ENCODE assay signal across 8 mouse cellular contexts in the genomic region with DNA sequence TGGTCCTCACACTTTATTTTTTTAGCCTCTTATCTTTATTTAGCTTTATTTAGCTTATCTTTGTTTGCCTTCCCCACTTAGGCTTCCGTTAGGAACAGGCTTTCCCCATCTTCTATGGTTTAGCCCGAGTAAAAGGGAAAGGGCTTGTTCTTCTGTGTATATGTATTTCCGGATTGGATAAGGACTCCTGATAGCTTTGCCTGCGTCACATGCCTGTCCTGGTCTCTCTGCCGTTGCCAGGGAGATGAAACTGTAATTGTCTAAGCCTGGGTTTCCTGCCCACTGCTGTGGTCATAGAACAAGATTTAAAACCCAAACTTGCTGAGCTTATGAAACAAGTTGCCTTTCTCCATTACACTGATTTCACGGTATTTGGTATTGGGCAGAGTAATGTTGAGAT. TPM values are rescaled to one million over a fixed set of nuclear protein-coding genes. Genes with fewer than 3 reads are reported as not detected.
DNase-seq lines count a peak whose midpoint lies in the region; ATAC-seq and TF ChIP-seq lines count a peak whose summit lies in the region.
"Had no signal": no experiment of that assay in that cellular context is flagged by ENCODE, and none has a peak within 500 bp of the region (broad histone marks: within the 10 kb centered on the region; RNA-seq: fewer than 3 reads in every experiment).

No protein-coding gene starts in this region.

- no peaks in the 10 kb centered on the region for H3K79me2 ChIP-seq in liver, adult 2 months (ENCODE audit: control insufficient read depth, insufficient read depth, low read length)

- no peak overlapping the region for H3K4me2 ChIP-seq in kidney, postnatal 0 days (ENCODE audit: low read length)
- no peak overlapping the region for H3K4me2 ChIP-seq in kidney, embryonic 16.5 days (replicated peaks; ENCODE audit: low read depth, low read length)

- no peak overlapping the region for H3K4me3 ChIP-seq in kidney, postnatal 0 days (replicated peaks; ENCODE audit: low read depth, low read length)
- no peak overlapping the region for H3K4me3 ChIP-seq in kidney, embryonic 16.5 days (ENCODE audit: low read length)
- H3K4me3 ChIP-seq in liver, adult 2 months (ENCODE audit: insufficient read depth, low read depth, low read length): no peak overlapping the region

- peak; percentile 60 for DNase-seq in kidney, postnatal 0 days (ENCODE audit: low spot score)
- DNase-seq in embryo, embryonic 10 days (ENCODE audit: low spot score): peak; percentile 38
- DNase-seq in liver, adult 2 months (ENCODE audit: extremely low read depth, low read depth, low spot score): peak; percentile 12
- peak; percentile 14 for DNase-seq in right cerebral cortex, postnatal 14 days
- DNase-seq in spleen, postnatal 4 days (ENCODE audit: low spot score in 2 of 2): no peak
- DNase-seq in spleen, adult 18-20 months: no peak
- DNase-seq: gastrocnemius, postnatal 10 days had no signal

- H3K4me1 ChIP-seq in kidney, postnatal 0 days (replicated peaks; ENCODE audit: insufficient read depth, low read length): no peaks in the 10 kb centered on the region
- H3K4me1 ChIP-seq in kidney, embryonic 16.5 days (ENCODE audit: insufficient read depth, low read length): no peaks in the 10 kb centered on the region
- no peaks in the 10 kb centered on the region; the same call in 1 of the 2 replicates for H3K4me1 ChIP-seq in liver, adult 2 months (ENCODE audit: control insufficient read depth, insufficient read depth, low read length)

- WGBS in kidney, postnatal 0 days: 40% methylated on average over 6 of the region's 6 CpGs
- WGBS in kidney, embryonic 16.5 days: 45% methylated on average over 6 of the region's 6 CpGs
- 15% methylated on average over 6 of the region's 6 CpGs for WGBS in liver, adult 2 months

- TF ChIP-seq CTCF in kidney, postnatal 0 days (IDR thresholded peaks at IDR 0.05; ENCODE audit: low read depth): no peak
- TF ChIP-seq CTCF in liver, adult 2 months (IDR thresholded peaks at IDR 0.05; ENCODE audit: low read depth, low read length): no peak

- no peaks in the 10 kb centered on the region for H3K9me3 ChIP-seq in kidney, postnatal 0 days (replicated peaks; ENCODE audit: low read length)
- no peaks in the 10 kb centered on the region for H3K9me3 ChIP-seq in kidney, embryonic 16.5 days (ENCODE audit: low read length)

- TF ChIP-seq POLR2A in liver, adult 2 months (IDR thresholded peaks at IDR 0.05; ENCODE audit: extremely low read depth, insufficient read depth, low read length): no peak

- no peak overlapping the region for H3K9ac ChIP-seq in kidney, postnatal 0 days (ENCODE audit: low read depth, low read length)
- H3K9ac ChIP-seq in kidney, embryonic 16.5 days (replicated peaks; ENCODE audit: low read length): no peak overlapping the region
- H3K9ac ChIP-seq in liver, adult 2 months (ENCODE audit: low read depth, low read length): no peak overlapping the region

- no peak overlapping the region for H3K27ac ChIP-seq in kidney, postnatal 0 days
- H3K27ac ChIP-seq in kidney, embryonic 16.5 days (ENCODE audit: low read length): no peak overlapping the region
- H3K27ac ChIP-seq in liver, adult 2 months (replicated peaks; ENCODE audit: insufficient read depth, low read depth, low read length): no peak overlapping the region

- H3K27me3 ChIP-seq in kidney, postnatal 0 days (ENCODE audit: insufficient read depth, low read length): no peaks in the 10 kb centered on the region
- no peaks in the 10 kb centered on the region for H3K27me3 ChIP-seq in kidney, embryonic 16.5 days (ENCODE audit: insufficient read depth, low read length)
- no peaks in the 10 kb centered on the region for H3K27me3 ChIP-seq in liver, adult 2 months (ENCODE audit: control insufficient read depth, insufficient read depth, low read length)

- ATAC-seq in kidney, postnatal 0 days (replicated peaks; ENCODE audit: low FRiP score, low read depth): no peak
- no peak for ATAC-seq in kidney, embryonic 16.5 days (ENCODE audit: low FRiP score, low TSS enrichment)

- H3K36me3 ChIP-seq in kidney, postnatal 0 days (ENCODE audit: insufficient read depth, low read length): no peaks in the 10 kb centered on the region
- H3K36me3 ChIP-seq in kidney, embryonic 16.5 days (ENCODE audit: insufficient read depth, low read length): no peaks in the 10 kb centered on the region
- H3K36me3 ChIP-seq in liver, adult 2 months (ENCODE audit: control insufficient read depth, insufficient read depth, low read length): no peaks in the 10 kb centered on the region

RNA-seq across cellular contexts. Expression of gene Fnip1, which starts 25.0 kb away (rescaled TPM):
- 8.0 and 8.3 TPM in 2 replicates for polyA plus RNA-seq in kidney, postnatal 0 days (2015; fragmentation: Nextera tagmentation; extraction: Ambion mirVana)
- polyA plus RNA-seq in kidney, embryonic 16.5 days (2015; fragmentation: Nextera tagmentation; extraction: Ambion mirVana): 8.9 and 10.0 TPM in 2 replicates
- total RNA-seq in liver, adult 2 months (2014; rRNA removed): 38.1 and 42.5 TPM in 2 replicates
- 2.3 and 2.5 TPM in 2 replicates for polyA plus RNA-seq in liver, adult 2 months (2012; rRNA removed)

RNA-seq across cellular contexts. Expression of gene Meikin, which starts 42.6 kb away (rescaled TPM):
- polyA plus RNA-seq in kidney, postnatal 0 days (2015; fragmentation: Nextera tagmentation; extraction: Ambion mirVana): not detected in 2 replicates
- not detected in 2 replicates for polyA plus RNA-seq in kidney, embryonic 16.5 days (2015; fragmentation: Nextera tagmentation; extraction: Ambion mirVana)
- total RNA-seq in liver, adult 2 months (2014; rRNA removed): not detected in 2 replicates
- polyA plus RNA-seq in liver, adult 2 months (2012; rRNA removed): not detected in 2 replicates
- total RNA-seq: gastrocnemius, postnatal 10 days had no signal

Comparison
In these comparisons a context has a peak if more than half of its experiments do, and no peak if none do; other contexts are left out.
1. DNase-seq: peak in kidney, postnatal 0 days (single experiment), embryo, embryonic 10 days (single experiment), liver, adult 2 months (single experiment) and right cerebral cortex, postnatal 14 days (single experiment); none in spleen, postnatal 4 days (0 of 2) and spleen, adult 18-20 months (0 of 2).